Mouse (Mus musculus) liver, embryonic 14.5 days (tissue): ENCODE data around the gene Ooep.

Experiments
- CTCF ChIP-seq: IDR thresholded peaks from 2 replicates; pipeline ENCODE4 v1.5.1; 2016; ENCODE audit warnings: antibody characterized with exemption, low read depth, control low read depth
- EP300 ChIP-seq: IDR thresholded peaks from 2 replicates; pipeline ENCODE4 v1.6.1; 2016; ENCODE audit warnings: antibody characterized with exemption, low read depth

- TF ChIP-seq CTCF (no peak), EP300 (no peak)
Observed at GRCm38 (mm10) chr9:78359750-78360483, 18.6 kb downstream of the Ooep start.
